Mouse (Mus musculus): ENCODE data around the gene Ubtfl1.
"Not testable (repeated sequence)": the region's sequence is repeated elsewhere in the genome, so short reads cannot be mapped to it uniquely, and the experiment has no call there.

Gene Ubtfl1

GRCm38 (mm10) chr9:18404118-18404517 is at the start of gene Ubtfl1:
Gene Ubtfl1, plus strand, starts transcription at chr9:18404418.
- no peak for DNase-seq

- not testable (repeated sequence) for DNase-seq
Measured at GRCm38 (mm10) chr9:18373026-18373425, 31.2 kb upstream of the Ubtfl1 start.

GRCm38 (mm10) chr9:18385782-18386181 is 18.4 kb upstream of the Ubtfl1 start:
- DNase-seq = peak; percentile 4 to 26

- DNase-seq = no peak
Measured at GRCm38 (mm10) chr9:18399629-18400028, 4.6 kb upstream of the Ubtfl1 start.

GRCm38 (mm10) chr9:18402895-18403294 is 1.3 kb upstream of the Ubtfl1 start, which contains the start of gene Naalad2:
Gene Naalad2, minus strand, starts transcription at chr9:18402995.
- not testable (repeated sequence) for DNase-seq

GRCm38 (mm10) chr9:18412371-18412770 is 8.2 kb downstream of the Ubtfl1 start:
- not testable (repeated sequence) for DNase-seq

- DNase-seq = no peak
Measured at GRCm38 (mm10) chr9:18430354-18430753, 26.1 kb downstream of the Ubtfl1 start, which contains the start of gene Mbd3l2. Gene Mbd3l2, plus strand, starts transcription at chr9:18430654.

GRCm38 (mm10) chr9:18431687-18432086 is 27.5 kb downstream of the Ubtfl1 start:
- DNase-seq = no peak

GRCm38 (mm10) chr9:18456520-18456919 is 52.3 kb downstream of the Ubtfl1 start:
- DNase-seq = no peak

All from lung, postnatal 4 days (tissue).